Mouse (Mus musculus) embryonic facial prominence, embryonic 10.5 days (tissue): Measurements from ENCODE around the gene Rap1gap. TPM values are rescaled to one million over a fixed set of nuclear protein-coding genes. Genes with fewer than 3 reads are reported as not detected.

Experiments used
- DNase-seq: peaks from one replicate; pipeline ENCODE4 v3.0.0-alpha.2; 2017; ENCODE audit warnings: low spot score
- H3K27ac ChIP-seq: fragments of 300-500 bp; sonication (generic); replicated peaks from 2 replicates; pipeline ENCODE4 v1.5.1; 2016; ENCODE audit warnings: mild to moderate bottlenecking
- H3K27me3 ChIP-seq: fragments of 300-500 bp; sonication (generic); replicated peaks from 2 replicates; pipeline ENCODE4 v1.6.1; 2016; ENCODE audit warnings: low read depth, mild to moderate bottlenecking; ENCODE audit not compliant: poor library complexity, severe bottlenecking
- H3K36me3 ChIP-seq: fragments of 300-500 bp; sonication (generic); replicated peaks from 2 replicates; pipeline ENCODE4 v1.6.1; 2016; ENCODE audit warnings: mild to moderate bottlenecking, moderate library complexity
- H3K4me1 ChIP-seq: fragments of 300-500 bp; sonication (generic); 2 replicates; pipeline ENCODE4 v1.6.1; 2016
- H3K4me3 ChIP-seq: fragments of 300-500 bp; sonication (generic); 2 replicates; pipeline ENCODE4 v1.5.1; 2016; ENCODE audit warnings: mild to moderate bottlenecking, moderate library complexity
- H3K9me3 ChIP-seq: fragments of 300-500 bp; sonication (generic); 2 replicates; pipeline ENCODE4 v1.6.1; 2016; ENCODE audit warnings: mild to moderate bottlenecking
- WGBS: fragments of 180-500 bp; shearing (Covaris S2); methylation state at CpG from one replicate; pipeline ENCODE4 v1.1.7; 2016; 5-methylcytosine and 5-hydroxymethylcytosine counted together
- polyA plus RNA-seq: library from polyadenylated mRNA; unstranded; fragments of >200 nt; fragmentation: Nextera tagmentation; extraction: Ambion mirVana; gene quantifications from 2 replicates; pipeline ENCODE4 v1.2.1, GENCODE M21; 2016

The Rap1gap gene
- polyA plus RNA-seq, 1 experiment from 2014 or later: 6.9 TPM

GRCm38 (mm10) chr4:137778397-137779184 lies 114.1 kb downstream of the Rap1gap start:
- Histone ChIP-seq H3K27ac (no peak overlapping the region), H3K27me3 (no peaks in the 10 kb centered on the region), H3K4me1 (peaks cover 24% of the 10 kb centered on the region), H3K4me3 (no peak overlapping the region), H3K36me3 (no peaks in the 10 kb centered on the region), H3K9me3 (no peaks in the 10 kb centered on the region)
- 83% methylated on average over 17 of the region's 17 CpGs for WGBS
- no peak for DNase-seq

Other genes with a start within 250 kb of the Rap1gap start
- not detected in 2 replicates for gene Cela3b, start 234.2 kb upstream of the Rap1gap start, polyA plus RNA-seq
- not detected in 2 replicates for gene 1700013G24Rik, start 211.4 kb upstream of the Rap1gap start, polyA plus RNA-seq
- gene Hspg2, start 196.0 kb upstream of the Rap1gap start, polyA plus RNA-seq: 17.4 and 19.6 TPM in 2 replicates
- 0.55 TPM in 1 of 2 replicates, not detected in the other for gene Ldlrad2, start 90.2 kb upstream of the Rap1gap start, polyA plus RNA-seq
- 79.1 and 81.7 TPM in 2 replicates for gene Usp48, start 71.0 kb upstream of the Rap1gap start, polyA plus RNA-seq
- 12.9 and 18.7 TPM in 2 replicates for gene Alpl, start 131.7 kb downstream of the Rap1gap start, polyA plus RNA-seq
- 46.6 and 54.5 TPM in 2 replicates for gene Ece1, start 197.5 kb downstream of the Rap1gap start, polyA plus RNA-seq